Mouse (Mus musculus) hindbrain, embryonic 10.5 days (tissue): ENCODE results near the gene Lss. TPM values are rescaled to one million over a fixed set of nuclear protein-coding genes. Genes with fewer than 3 reads are reported as not detected.

Source experiments
- DNase-seq: peaks from one replicate; pipeline ENCODE4 v3.0.0-alpha.2; 2017; ENCODE audit warnings: low spot score
- H3K27ac ChIP-seq: fragments of 300-500 bp; sonication (generic); 2 replicates; pipeline ENCODE4 v1.5.1; 2016; ENCODE audit warnings: mild to moderate bottlenecking, moderate library complexity
- H3K27me3 ChIP-seq: fragments of 300-500 bp; sonication (generic); 2 replicates; pipeline ENCODE4 v1.6.1; 2016; ENCODE audit warnings: mild to moderate bottlenecking; ENCODE audit not compliant: poor library complexity, insufficient read depth, severe bottlenecking
- H3K36me3 ChIP-seq: fragments of 300-500 bp; sonication (generic); 2 replicates; pipeline ENCODE4 v1.6.1; 2016; ENCODE audit warnings: mild to moderate bottlenecking, moderate library complexity
- H3K4me1 ChIP-seq: fragments of 300-500 bp; sonication (generic); replicated peaks from 2 replicates; pipeline ENCODE4 v1.6.1; 2016; ENCODE audit warnings: mild to moderate bottlenecking
- H3K4me3 ChIP-seq: fragments of 300-500 bp; sonication (generic); 2 replicates; pipeline ENCODE4 v1.5.1; 2016; ENCODE audit warnings: mild to moderate bottlenecking, moderate library complexity
- H3K9me3 ChIP-seq: fragments of 300-500 bp; sonication (generic); 2 replicates; pipeline ENCODE4 v1.6.1; 2016; ENCODE audit warnings: mild to moderate bottlenecking, moderate library complexity
- WGBS: fragments of 180-500 bp; shearing (Covaris S2); methylation state at CpG from one replicate; pipeline ENCODE4 v1.1.7; 2016; 5-methylcytosine and 5-hydroxymethylcytosine counted together
- polyA plus RNA-seq: library from polyadenylated mRNA; unstranded; fragments of >200 nt; fragmentation: Nextera tagmentation; extraction: Ambion mirVana; gene quantifications from 2 replicates; pipeline ENCODE4 v1.2.1, GENCODE M21; 2016

Gene Lss
- polyA plus RNA-seq, 1 experiment from 2014 or later = 60.3 TPM

DNA sequence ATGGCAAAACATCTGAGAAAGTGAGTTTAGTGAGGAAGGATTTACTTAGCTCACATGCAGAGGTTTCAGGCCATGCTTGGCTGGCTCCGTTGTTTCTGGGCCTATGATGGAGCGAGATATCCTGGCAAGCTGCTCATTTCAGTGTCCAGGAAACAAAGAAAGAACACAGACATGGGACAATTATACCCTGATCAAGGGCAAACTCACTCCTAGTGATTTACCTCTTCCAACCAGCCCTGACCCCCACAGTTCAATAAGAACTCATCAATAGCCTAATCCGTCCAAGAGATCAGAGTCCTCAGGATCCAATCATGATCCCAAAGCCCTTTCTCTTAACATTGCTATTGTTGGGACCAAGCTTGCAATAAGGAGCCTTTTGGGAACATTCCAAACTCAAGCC, 40.8 kb downstream of the Lss start:
- WGBS = 71% methylated on average over 3 of the region's 3 CpGs
- H3K9me3 ChIP-seq = 0 out of 2 replicates have a peak, but pooled peaks cover 5% of the 10 kb centered on the region
- no peaks in the 10 kb centered on the region for H3K27me3 ChIP-seq
- H3K27ac ChIP-seq = no peak overlapping the region
- H3K36me3 ChIP-seq = no peaks in the 10 kb centered on the region
- DNase-seq = no peak
- no peak overlapping the region for H3K4me3 ChIP-seq
- 0 out of 2 replicates have a peak, but pooled peaks cover 6% of the 10 kb centered on the region for H3K4me1 ChIP-seq

DNA sequence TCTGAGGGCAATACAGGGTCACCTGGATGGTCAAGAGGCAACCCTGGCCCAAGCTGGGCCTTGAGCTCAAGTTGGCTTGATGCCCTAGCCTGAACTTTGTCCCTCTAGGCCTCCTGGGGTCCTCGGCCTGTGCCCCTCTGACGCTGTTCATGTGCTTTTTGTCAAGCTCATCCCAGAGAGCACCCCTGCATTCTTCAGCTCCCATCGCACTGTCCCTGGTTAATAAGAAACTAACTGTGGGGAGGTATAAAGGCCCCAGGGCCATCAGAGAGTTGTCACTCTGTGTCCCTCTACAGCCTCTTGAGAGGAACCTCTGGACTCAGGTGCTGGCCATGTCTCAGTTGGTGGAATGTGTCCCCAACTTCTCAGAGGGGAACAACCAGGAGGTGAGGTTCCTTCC, 44.0 kb downstream of the Lss start, which contains the start of gene Ftcd:
Ftcd (plus strand) TSS at position 275 of the 400 bp plus-strand sequence.
- 83% methylated on average over 3 of the region's 3 CpGs for WGBS
- H3K4me3 ChIP-seq = no peak within 1 kb of the TSS
- no peaks in the 10 kb centered on the region for H3K27me3 ChIP-seq
- DNase-seq = no peak
- H3K4me1 ChIP-seq = 0 out of 2 replicates have a peak, but pooled peaks cover 6% of the 10 kb centered on the region
- H3K36me3 ChIP-seq = no peaks in the 10 kb centered on the region
- 0 out of 2 replicates have a peak, but pooled peaks cover 5% of the 10 kb centered on the region for H3K9me3 ChIP-seq
- no peak within 1 kb of the TSS; the same call in 1 of the 2 replicates for H3K27ac ChIP-seq

DNA sequence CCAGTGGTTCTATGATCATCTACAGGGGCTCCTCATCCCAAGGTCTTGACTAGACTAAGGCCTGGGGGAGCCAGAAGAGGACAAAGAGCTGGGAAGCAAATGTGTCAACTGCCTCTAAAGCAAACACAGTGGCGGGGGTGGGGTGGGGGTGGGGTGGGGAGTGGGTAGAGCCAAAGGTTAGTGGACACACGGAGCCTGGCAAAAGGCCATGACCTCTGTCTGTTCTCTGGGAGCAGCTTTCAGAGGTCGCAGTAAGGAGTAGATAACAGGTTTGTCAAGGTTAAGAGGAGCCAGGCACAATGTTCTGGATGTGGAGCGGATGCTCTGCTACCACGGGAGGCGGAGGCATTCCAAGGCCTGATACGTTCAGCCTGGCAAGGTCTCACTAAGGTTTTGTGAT, 45.5 kb downstream of the Lss start:
- WGBS = 81% methylated on average over 7 of the region's 7 CpGs
- Histone ChIP-seq H3K27ac (no peak overlapping the region), H3K9me3 (no peaks in the 10 kb centered on the region), H3K27me3 (no peaks in the 10 kb centered on the region), H3K4me1 (0 out of 2 replicates have a peak, but pooled peaks cover 6% of the 10 kb centered on the region), H3K4me3 (no peak overlapping the region), H3K36me3 (no peaks in the 10 kb centered on the region)
- DNase-seq = no peak

DNA sequence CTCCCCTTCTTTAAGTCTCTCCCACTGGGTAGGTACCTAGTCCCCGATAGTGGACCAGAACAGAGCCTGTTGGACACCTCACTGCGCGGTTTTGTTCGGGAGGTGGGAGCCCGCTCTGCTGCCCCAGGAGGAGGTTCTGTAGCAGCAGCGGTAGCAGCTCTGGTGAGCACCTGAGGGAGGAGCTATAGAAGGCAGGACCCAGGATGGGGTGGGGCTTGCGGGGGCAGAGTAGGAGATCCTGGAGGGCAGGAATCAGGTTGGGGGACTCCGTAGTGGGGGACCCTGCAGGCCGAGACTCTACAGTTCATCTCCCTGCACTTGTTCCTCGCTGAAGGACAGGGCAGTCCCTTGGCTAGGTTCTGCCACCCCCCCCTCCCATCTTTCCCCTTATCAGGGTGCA, 52.8 kb downstream of the Lss start:
- Histone ChIP-seq H3K27me3 (peaks cover 16% of the 10 kb centered on the region), H3K27ac (no peak overlapping the region), H3K4me3 (peak overlapping the region; percentile 32), H3K9me3 (no peaks in the 10 kb centered on the region), H3K36me3 (no peaks in the 10 kb centered on the region), H3K4me1 (peaks cover 9% of the 10 kb centered on the region; the same call in 1 of the 2 replicates)
- DNase-seq = no peak
- WGBS = 13% methylated on average over 10 of the region's 10 CpGs

DNA sequence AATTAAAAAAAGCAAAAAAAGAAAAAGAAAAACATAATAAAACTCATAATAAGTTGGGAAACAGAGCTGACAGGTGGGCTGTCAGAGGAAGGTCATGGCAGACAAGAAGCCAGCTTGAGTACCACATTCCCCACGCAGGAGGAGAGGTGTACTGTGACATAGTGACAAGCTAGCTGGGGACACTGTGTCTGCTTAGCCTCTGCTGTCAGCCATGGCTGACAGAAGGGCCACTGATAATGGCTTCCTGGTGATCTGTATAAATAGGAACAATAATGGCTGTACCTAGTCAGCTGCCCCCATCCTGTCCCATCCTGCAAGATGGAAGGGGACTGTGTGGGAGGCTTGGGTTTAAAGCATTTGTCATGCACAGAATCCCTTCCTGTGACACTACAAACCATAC, 54.8 kb downstream of the Lss start:
- H3K4me1 ChIP-seq = peaks cover 9% of the 10 kb centered on the region; the same call in 1 of the 2 replicates
- H3K9me3 ChIP-seq = no peaks in the 10 kb centered on the region
- H3K4me3 ChIP-seq = no peak overlapping the region
- peaks cover 16% of the 10 kb centered on the region for H3K27me3 ChIP-seq
- DNase-seq = no peak
- WGBS = 43% methylated on average over 1 of the region's 1 CpGs
- H3K27ac ChIP-seq = no peak overlapping the region
- no peaks in the 10 kb centered on the region for H3K36me3 ChIP-seq

DNA sequence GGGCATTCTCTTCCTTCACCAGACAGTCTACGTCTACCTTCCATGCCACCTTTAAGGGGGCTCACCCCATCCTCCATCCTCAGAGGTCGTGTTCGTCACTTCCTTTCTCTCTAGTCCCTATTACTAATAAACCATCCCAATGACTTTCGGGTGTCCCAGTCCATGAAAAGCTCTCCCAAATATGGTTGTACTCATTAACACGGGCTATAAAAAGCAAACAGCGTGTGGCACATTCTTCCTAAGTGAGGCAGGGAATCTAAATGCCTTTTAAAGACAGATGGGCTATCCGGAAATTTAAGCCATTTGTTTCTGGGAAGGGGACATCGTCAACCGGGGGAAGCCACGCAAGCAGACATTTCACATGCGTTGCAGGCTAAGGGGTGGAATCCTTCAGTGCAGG, 58.8 kb downstream of the Lss start:
- no peaks in the 10 kb centered on the region for H3K9me3 ChIP-seq
- H3K27ac ChIP-seq = no peak overlapping the region
- H3K27me3 ChIP-seq = no peaks in the 10 kb centered on the region
- no peak overlapping the region for H3K4me3 ChIP-seq
- WGBS = 88% methylated on average over 11 of the region's 11 CpGs
- no peak for DNase-seq
- no peaks in the 10 kb centered on the region for H3K36me3 ChIP-seq
- H3K4me1 ChIP-seq = no peaks in the 10 kb centered on the region

DNA sequence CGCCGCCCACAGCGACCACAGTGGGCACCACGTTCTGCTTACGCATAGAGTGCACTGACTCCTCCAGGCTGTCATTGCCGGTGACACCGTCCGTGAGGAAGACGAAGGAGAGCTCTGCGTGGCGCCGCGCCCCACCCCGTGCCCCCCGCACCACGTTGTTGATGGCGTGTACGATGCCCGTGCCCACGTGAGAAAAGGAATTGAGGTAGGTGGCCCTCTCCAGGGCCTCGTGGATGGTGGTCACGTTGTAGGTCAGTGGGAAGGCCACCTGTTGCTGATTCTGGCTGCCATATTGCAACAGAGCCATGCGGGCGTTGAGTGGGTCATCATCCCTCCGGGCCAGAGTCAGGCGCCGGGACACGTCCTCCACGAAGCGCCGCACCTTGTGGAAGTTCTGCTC, 65.0 kb downstream of the Lss start:
- Histone ChIP-seq H3K27me3 (no peaks in the 10 kb centered on the region), H3K36me3 (no peaks in the 10 kb centered on the region), H3K4me1 (no peaks in the 10 kb centered on the region), H3K9me3 (no peaks in the 10 kb centered on the region), H3K27ac (no peak overlapping the region), H3K4me3 (no peak overlapping the region)
- DNase-seq = no peak
- WGBS = 92% methylated on average over 31 of the region's 31 CpGs

DNA sequence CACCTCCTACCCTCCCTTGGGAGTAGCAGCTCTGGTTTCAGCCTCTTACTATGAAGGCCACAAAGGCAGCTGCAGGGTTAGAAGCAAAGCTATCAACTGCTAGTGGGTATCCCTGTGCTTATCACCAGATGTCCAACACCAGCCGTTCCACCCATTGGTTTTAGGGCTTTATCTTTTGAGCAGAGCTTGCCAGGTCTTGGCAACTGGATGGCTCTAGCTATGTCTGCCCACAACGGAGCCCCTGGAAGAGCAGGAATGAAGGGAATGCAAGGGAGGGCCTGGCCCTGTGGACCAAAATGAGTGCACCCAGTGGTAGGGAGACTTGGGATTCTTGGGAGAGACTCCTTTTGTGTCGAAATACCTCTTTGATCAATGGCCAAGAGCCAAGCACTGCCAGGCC, 71.3 kb downstream of the Lss start:
- no peak overlapping the region for H3K27ac ChIP-seq

More for the DNA sequence above, 71.3 kb downstream of the Lss start:
- Histone ChIP-seq H3K4me3 (no peak overlapping the region), H3K9me3 (no peaks in the 10 kb centered on the region), H3K4me1 (no peaks in the 10 kb centered on the region), H3K36me3 (0 out of 2 replicates have a peak, but pooled peaks cover 3% of the 10 kb centered on the region), H3K27me3 (no peaks in the 10 kb centered on the region)
- DNase-seq = no peak
- WGBS = 84% methylated on average over 3 of the region's 3 CpGs

Other genes starting within 250 kb of the Lss start
- 6.0 and 8.2 TPM in 2 replicates for gene Dip2a, start 186.3 kb upstream of the Lss start, polyA plus RNA-seq
- not detected in 2 replicates for gene AC141477.1, start 91.1 kb upstream of the Lss start, polyA plus RNA-seq
- gene Pcnt, start 88.8 kb upstream of the Lss start, polyA plus RNA-seq = 15.8 and 24.4 TPM in 2 replicates
- not detected in 2 replicates for gene 2610028H24Rik, start 82.5 kb upstream of the Lss start, polyA plus RNA-seq
- gene Mcm3ap, start 62.7 kb upstream of the Lss start, polyA plus RNA-seq = 72.0 and 74.4 TPM in 2 replicates
- 8.7 and 10.1 TPM in 2 replicates for gene Ybey, start 62.5 kb upstream of the Lss start, polyA plus RNA-seq
- 0.16 TPM in 1 of 2 replicates, not detected in the other for gene Spatc1l, start 30.7 kb downstream of the Lss start, polyA plus RNA-seq
- gene Ftcd, start 44.1 kb downstream of the Lss start, polyA plus RNA-seq = not detected in 2 replicates
- gene Col6a2, start 92.0 kb downstream of the Lss start, polyA plus RNA-seq = 10.9 and 16.5 TPM in 2 replicates
- 11.4 and 12.6 TPM in 2 replicates for gene Col6a1, start 194.6 kb downstream of the Lss start, polyA plus RNA-seq